Mouse (Mus musculus) megakaryocyte progenitor cell, adult 5-6 weeks (primary cell): ENCODE measurements at regions not wholly inside any gene's neighbourhood (a gene's known extent, or its start where the extent isn't known, plus 50 kb on each side); places are given as distances from the start of the nearest gene placed in this dataset.

Experiments
- ATAC-seq: replicated peaks from 2 replicates; pipeline ENCODE4 v1.8.0; 2016; ENCODE audit warnings: mild to moderate bottlenecking, moderate TSS enrichment, inconsistent platforms; ENCODE audit not compliant: poor library complexity

DNA sequence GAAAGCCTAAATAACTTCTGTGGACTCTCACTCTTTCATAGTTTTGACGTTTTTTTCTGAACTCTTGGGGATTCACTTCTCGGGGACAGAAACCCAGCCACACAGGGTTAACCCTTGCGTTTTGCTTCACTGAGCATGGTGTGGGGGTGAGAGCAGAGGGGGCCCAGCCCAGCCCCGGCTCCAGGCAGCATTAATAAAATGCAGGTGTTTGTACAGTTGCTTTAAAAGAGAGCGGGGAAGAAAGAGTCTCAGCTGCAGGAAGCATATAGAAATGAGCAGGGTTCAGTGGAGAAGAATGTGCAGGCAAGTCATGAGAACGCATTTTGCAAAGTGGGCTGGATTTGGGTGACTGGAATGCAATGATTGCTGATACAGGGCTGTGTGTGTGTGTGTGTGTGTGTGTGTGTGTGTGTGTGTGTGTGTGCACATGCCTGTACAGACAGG, 91.8 kb downstream of the Zfp36l1 start:
- ATAC-seq = no peak

GRCm38 (mm10) chr12:80018086-80018485, 94.7 kb downstream of the Zfp36l1 start:
- no peak for ATAC-seq

GRCm38 (mm10) chr12:80017376-80017929, 95.4 kb downstream of the Zfp36l1 start:
- ATAC-seq = no peak

DNA sequence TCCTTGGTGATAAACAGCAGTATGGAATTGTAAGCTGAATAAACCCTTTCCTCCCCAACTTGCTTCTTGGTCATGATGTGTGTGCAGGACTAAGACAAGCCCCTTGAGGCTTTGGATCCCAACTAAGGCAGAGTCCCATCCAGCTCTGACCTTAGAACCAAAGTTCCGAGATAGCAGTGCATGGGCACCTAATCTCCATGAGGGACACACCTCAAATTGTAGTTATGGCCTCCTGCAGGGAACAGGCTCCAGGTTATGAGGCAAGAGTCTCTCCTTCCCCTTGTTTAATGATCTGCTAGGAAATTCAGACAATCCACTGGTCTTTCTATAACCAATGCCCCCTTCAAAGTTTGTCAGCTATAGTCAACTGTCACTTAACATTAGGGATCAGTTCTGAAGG, 96.9 kb downstream of the Zfp36l1 start:
- ATAC-seq = no peak

DNA sequence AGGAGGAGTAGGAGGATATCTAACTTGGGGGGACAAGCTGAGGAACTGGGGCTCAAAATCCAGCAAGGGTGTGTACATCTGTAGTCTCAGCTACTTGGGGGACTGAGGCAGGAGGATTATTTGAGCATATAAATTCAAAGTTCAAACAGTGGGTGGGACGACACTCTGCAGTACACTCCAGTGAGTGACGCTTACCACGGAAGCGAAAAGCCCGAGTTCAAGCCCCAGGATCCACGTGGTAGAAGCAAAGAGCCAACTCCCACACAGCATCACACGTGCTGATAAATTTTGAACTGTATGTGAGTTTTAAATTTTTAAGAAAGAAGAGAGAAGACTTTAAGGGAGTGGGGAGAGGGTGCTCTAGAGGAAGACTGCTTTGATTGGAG, 98.2 kb downstream of the Zfp36l1 start:
- ATAC-seq = peak; percentile 40

GRCm38 (mm10) chr12:80013904-80014597, 98.8 kb downstream of the Zfp36l1 start:
- ATAC-seq = peak; percentile 87

DNA sequence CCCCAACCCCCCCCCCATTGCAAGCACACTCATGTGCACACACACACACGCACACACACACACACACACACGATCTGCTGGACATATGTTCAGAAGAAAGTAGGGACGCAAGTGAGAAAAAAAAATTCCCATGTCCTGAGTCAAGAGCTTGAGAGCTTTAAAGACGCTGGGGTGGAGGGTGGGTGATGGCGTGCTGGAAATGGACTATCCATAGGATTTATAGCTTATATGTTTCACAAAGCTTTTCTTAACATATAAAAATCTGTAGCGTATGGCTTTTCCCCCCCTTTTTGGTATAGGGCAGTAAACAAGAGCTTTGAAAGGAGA, 99.3 kb downstream of the Zfp36l1 start:
- no peak for ATAC-seq

GRCm38 (mm10) chr12:80011916-80012315, 100.9 kb downstream of the Zfp36l1 start:
- no peak for ATAC-seq

DNA sequence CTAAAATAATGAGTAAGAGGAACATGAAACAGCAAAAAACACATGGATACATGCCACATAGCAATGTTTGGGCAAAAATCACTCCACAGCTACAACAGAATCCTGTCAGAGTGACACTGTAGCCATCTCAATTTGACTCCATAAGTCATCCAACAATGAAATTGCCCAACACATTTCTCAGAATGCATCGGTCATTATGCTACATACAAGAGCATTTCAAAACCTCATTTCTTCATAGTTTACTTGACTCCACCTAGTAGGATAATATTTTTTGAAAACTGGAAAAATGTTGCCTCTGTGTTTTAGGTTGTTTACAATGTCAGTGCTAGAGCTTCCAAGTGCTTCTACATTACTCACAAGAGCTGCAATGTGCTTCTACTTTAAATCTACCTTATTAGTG, 101.9 kb downstream of the Zfp36l1 start:
- ATAC-seq = no peak

DNA sequence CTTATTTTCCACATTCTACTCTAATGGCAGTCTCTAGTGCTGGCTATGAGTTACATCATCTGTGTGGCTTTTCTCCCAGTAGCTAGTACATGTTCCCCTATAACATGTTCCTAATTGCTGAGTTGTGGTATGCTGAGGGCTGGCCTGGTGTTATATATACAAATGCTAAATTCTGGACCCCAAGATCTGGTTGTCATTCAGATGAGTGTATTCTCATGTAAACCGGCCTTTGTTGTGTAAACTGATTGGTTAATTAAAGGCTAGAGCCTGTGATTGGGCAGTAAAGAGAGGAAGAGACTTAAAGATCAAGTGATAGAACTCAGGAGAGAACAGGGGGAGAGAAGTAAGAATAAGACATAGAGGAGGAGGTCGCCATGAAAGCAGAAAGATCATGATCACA, 102.6 kb downstream of the Zfp36l1 start:
- ATAC-seq = 0 out of 2 replicates have a peak, but pooled peaks have one; percentile 12

GRCm38 (mm10) chr12:80007849-80008248, 105.0 kb downstream of the Zfp36l1 start:
- ATAC-seq = no peak

GRCm38 (mm10) chr12:80005227-80005919, 107.4 kb downstream of the Zfp36l1 start:
- no peak for ATAC-seq

- no peak for ATAC-seq
Observed at GRCm38 (mm10) chr12:80004575-80004974, 108.2 kb downstream of the Zfp36l1 start.

DNA sequence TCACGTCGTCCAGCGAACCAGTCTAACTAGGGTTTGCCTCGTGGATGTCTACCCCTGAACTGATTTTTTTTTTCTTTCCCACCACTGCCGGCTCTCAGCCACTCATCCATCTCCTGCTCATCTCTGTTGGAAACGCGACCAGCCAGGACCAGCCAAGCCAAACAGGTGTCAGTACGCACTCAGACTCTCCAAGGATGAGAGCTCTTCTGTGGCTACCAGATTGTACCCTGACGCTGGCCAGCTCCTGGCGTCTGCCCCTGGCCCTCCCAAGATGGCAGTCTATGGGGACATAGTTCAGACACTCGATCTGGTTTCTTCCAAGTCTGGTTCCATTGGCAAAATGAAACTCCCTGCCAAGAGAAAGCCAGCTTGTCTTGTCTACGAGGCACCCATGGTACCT, 109.3 kb downstream of the Zfp36l1 start:
- no peak for ATAC-seq

DNA sequence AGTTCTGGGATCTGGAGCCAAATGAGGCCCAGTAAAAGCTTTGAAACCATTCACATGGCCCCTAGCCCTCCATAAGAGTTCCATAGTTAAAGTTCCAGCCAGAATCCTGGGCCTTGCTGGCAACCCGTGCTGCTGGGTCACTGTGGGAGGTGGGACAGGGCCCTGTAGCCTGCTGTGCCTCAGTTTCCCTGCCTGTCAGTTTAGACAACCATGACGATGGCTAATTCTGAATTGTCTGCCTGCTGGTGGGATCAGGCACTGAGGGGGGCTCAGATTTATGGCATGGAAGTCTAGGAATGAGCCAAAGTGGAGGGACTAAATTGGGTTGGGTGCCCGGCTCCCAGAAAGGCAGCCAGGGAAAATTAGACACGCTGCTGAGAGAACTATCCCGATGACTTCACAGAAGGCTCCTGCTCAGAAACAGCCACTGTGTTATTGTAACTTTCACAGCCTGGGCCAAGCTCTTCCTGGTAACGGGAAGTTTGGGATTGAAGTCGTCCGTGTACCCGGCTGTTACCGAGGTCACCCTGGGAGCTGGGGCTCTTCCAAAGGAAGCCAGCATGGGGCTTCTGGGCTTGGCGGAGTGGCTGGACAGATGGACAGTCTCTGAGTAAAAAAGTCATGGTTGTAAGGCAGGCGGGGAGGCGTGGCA, 110.2 kb downstream of the Zfp36l1 start:
- no peak for ATAC-seq

GRCm38 (mm10) chr12:80001794-80002193, 111.0 kb downstream of the Zfp36l1 start:
- ATAC-seq = peak; percentile 58

- no peak for ATAC-seq
Observed at GRCm38 (mm10) chr12:79999868-80000370, 112.9 kb downstream of the Zfp36l1 start.

DNA sequence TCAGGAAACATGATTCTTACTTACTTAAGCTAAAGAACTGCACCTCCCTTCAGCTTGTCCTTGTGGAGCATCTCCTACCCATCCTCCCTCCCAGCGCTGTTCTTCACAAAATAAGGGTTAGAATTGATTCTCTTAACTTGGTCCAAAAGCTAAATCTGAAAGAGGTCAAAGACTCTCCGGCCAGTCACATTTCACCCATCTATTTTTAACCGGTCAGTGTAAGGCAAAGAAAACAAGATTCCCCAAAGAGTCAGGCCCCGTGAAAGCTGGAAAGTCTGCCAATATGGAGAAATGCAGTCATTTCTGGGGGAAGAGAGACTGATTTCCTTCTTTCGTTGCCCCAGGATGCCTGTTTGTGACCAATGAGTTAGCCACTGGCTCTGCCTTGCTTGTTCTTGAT, 114.0 kb downstream of the Zfp36l1 start:
- ATAC-seq = no peak

DNA sequence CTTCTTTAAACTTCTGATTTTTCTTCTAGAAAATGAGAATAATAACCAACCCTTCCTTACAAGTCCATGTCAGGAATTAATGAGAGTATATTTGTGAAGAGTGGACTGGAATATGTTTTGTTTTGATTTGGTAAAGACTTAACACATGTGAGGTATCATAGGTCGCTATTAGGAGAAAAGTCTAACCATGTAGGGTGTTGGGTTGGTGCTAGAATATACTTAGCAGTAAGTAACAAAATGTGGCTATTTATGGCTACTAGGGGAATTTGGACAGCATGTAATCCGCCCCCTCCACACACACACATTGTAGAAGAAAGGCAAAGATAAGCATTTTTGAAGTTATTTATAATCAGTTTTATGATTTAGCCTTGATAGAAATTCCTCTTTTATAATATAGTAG, 114.5 kb downstream of the Zfp36l1 start:
- no peak for ATAC-seq

- no peak for ATAC-seq
Observed at GRCm38 (mm10) chr12:79997201-79997600, 115.6 kb downstream of the Zfp36l1 start.

- no peak for ATAC-seq
Observed at GRCm38 (mm10) chr12:79995521-79996094, 117.2 kb downstream of the Zfp36l1 start.
